Mouse (Mus musculus) hindbrain, embryonic 14.5 days (tissue): ENCODE results near the gene 1110008P14Rik. TPM values are rescaled to one million over a fixed set of nuclear protein-coding genes. Genes with fewer than 3 reads are reported as not detected.

Experiments used
- ATAC-seq: fragments of 200-750 bp; cut with Nextera tagmentation; 2 replicates; pipeline ENCODE4 v1.8.0; 2017; ENCODE audit warnings: moderate number of reproducible peaks, mild to moderate bottlenecking, moderate TSS enrichment, moderate library complexity; ENCODE audit not compliant: low FRiP score
- DNase-seq: peaks from one replicate; pipeline ENCODE4 v3.0.0-alpha.2; 2015; ENCODE audit warnings: low spot score
- H3K27ac ChIP-seq: fragments of 300-500 bp; sonication (generic); 2 replicates; pipeline ENCODE4 v1.5.1; 2014; ENCODE audit warnings: mild to moderate bottlenecking, moderate library complexity
- H3K27me3 ChIP-seq: fragments of 300-500 bp; sonication (generic); 2 replicates; pipeline ENCODE4 v1.6.1; 2014; ENCODE audit warnings: mild to moderate bottlenecking, low read length, mixed read lengths; ENCODE audit not compliant: control insufficient read depth, insufficient read depth
- H3K36me3 ChIP-seq: fragments of 300-500 bp; sonication (generic); replicated peaks from 2 replicates; pipeline ENCODE4 v1.6.1; 2014; ENCODE audit not compliant: control insufficient read depth, insufficient read depth
- H3K4me1 ChIP-seq: fragments of 300-500 bp; sonication (generic); replicated peaks from 2 replicates; pipeline ENCODE4 v1.6.1; 2014; ENCODE audit warnings: antibody characterized with exemption, low read length, mixed read lengths; ENCODE audit not compliant: control insufficient read depth, insufficient read depth
- H3K4me2 ChIP-seq: fragments of 300-500 bp; sonication (generic); replicated peaks from 2 replicates; pipeline ENCODE4 v1.6.1; 2014; ENCODE audit warnings: mild to moderate bottlenecking, moderate library complexity
- H3K4me3 ChIP-seq: fragments of 300-500 bp; sonication (generic); replicated peaks from 2 replicates; pipeline ENCODE4 v1.5.1; 2014; ENCODE audit warnings: mild to moderate bottlenecking, low read length
- H3K9ac ChIP-seq: fragments of 300-500 bp; sonication (generic); 2 replicates; pipeline ENCODE4 v1.6.1; 2014
- H3K9me3 ChIP-seq: fragments of 300-500 bp; sonication (generic); 2 replicates; pipeline ENCODE4 v1.6.1; 2016; ENCODE audit warnings: low read length; ENCODE audit not compliant: control insufficient read depth
- WGBS: fragments of 180-500 bp; shearing (Covaris S2); extraction: QIAGEN DNeasy Blood & Tissue Kit; methylation state at CpG from one replicate; pipeline ENCODE4 v1.1.7; 2014; 5-methylcytosine and 5-hydroxymethylcytosine counted together
- polyA plus RNA-seq: library from polyadenylated mRNA; unstranded; fragments of >200 nt; fragmentation: Nextera tagmentation; extraction: Ambion mirVana; gene quantifications from 2 replicates; pipeline ENCODE4 v1.2.1, GENCODE M21; 2014

1110008P14Rik gene
- 170 and 175 TPM in 2 replicates for polyA plus RNA-seq

DNA sequence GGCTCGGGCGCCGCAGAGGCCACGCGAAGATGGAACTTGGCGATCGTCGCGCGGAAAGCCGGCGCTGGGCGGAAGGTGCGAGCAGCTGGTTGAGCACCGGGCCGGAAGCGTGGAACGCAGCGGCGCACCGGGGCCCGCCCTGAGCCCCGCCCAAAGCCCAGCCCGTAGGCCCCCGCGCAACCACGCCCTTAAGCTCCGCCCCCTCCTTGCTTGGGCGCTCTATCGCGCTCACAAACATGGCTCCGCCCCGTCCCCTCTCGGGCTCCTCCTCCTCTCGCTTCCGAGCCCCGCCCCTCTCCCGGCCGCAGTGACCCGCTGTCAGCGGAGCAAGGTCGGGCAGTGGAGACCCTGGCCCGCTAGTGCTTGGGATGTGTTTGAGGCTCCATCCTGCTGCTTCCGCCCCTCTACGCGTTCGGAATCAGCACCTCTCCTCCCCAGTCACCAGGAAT, at the start of gene 1110008P14Rik:
Gene 1110008P14Rik, minus strand, starts transcription at position 164 of the 449 bp plus-strand sequence.
- Histone ChIP-seq H3K4me2 (peak within 1 kb of the TSS; percentile 99), H3K27ac (peak within 1 kb of the TSS; percentile 58; the same call in 1 of the 2 replicates), H3K27me3 (no peaks in the 10 kb centered on the region), H3K9ac (peak within 1 kb of the TSS; percentile 66), H3K36me3 (peaks cover 27% of the 10 kb centered on the region), H3K9me3 (no peaks in the 10 kb centered on the region), H3K4me3 (peak within 1 kb of the TSS; percentile 71), H3K4me1 (peaks cover 7% of the 10 kb centered on the region)
- peak; percentile 82 for DNase-seq
- WGBS, result under 1% methylated on average over 38 of the region's 47 CpGs
- peak; percentile 91 for ATAC-seq

DNA sequence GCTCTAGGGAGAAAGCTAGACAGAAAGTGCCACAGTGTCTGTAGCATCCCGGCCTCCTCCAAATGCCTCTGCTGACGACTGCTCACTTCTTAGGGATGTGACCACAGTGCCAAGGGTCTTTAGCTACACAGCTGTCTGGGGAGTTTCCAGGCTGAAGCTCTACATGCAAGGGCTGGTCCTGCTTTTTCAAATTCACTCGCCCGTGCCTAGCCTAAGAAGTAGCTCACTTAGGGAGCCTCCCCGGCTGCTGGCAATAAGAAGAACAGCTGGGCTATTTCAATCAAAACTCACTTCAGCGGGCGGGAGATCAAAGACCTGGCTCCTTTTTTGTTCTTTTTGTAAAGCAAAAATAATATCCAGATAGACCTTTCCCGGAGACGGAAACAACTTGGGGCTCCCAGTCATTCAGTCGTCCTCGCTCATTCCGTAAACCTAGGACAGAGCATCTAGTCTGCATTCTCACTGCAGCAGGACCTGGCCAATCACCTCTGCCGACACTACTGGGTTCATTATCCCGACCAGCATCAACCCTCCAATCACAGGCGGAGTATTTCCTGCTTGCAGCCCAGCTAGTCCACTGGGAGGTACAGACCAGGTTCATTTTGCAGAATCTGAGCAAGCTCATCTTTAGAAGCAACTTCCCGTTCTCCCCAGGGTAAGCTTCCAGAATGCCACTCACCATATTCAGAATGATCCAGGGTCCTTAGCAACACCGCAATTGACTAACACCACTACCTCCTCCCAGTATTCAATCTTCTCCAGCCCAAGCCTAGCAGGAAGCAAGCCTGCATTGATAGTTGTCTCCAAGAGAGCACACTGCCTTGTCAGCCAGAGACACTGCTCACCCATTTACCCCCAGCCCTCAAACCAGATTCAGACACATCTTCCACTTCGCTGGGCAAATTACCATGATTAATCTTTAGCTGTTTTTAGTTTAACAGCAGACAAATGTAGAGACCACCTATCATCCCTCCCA, 49.3 kb upstream of the 1110008P14Rik start:
- Histone ChIP-seq H3K4me2 (peak overlapping the region; percentile 81), H3K4me3 (peak overlapping the region; percentile 45), H3K36me3 (0 out of 2 replicates have a peak, but pooled peaks cover 3% of the 10 kb centered on the region), H3K27ac (peak overlapping the region; percentile 96), H3K9ac (peak overlapping the region; percentile 76), H3K9me3 (no peaks in the 10 kb centered on the region), H3K4me1 (peaks cover 40% of the 10 kb centered on the region), H3K27me3 (no peaks in the 10 kb centered on the region)
- DNase-seq (peak; percentile 92), ATAC-seq (peak; percentile 95)
- WGBS, result 6% methylated on average over 18 of the region's 18 CpGs

DNA sequence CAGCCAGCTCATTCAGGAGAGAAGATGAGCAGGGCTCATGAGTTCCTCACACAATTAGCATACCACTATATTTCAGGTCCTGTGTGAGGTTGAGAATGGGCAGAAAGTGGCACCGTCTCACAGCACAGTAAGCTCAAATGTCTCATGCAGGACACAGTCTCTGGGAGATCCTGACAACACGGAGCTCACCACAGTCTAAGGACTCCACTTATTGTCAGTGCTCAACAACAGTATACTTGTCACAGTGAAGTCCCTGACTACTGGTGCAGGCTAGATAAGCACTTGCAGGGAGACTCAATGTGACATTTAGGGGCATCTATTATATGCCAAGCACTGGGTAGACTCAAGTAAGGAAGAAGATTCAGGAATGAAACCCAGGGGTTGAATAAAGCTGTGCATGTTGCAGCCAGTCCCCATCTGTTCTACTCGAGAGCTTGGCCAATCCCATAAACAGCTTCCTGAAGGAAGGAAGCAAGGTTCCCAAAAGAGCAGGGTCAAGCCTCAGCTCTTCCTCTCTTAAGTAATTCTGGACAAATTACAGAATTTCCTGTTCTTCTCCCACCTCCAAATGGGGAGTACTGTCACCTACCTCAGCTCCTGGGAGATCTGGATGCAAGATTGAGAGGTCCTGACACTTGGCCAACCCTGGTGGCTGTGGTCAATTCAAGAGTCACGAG, 47.6 kb upstream of the 1110008P14Rik start:
- Histone ChIP-seq H3K27me3 (no peaks in the 10 kb centered on the region), H3K36me3 (0 out of 2 replicates have a peak, but pooled peaks cover 4% of the 10 kb centered on the region), H3K27ac (peak overlapping the region; percentile 82; the same call in 1 of the 2 replicates), H3K9ac (peak overlapping the region; percentile 76), H3K4me3 (peak overlapping the region; percentile 45), H3K4me1 (peaks cover 49% of the 10 kb centered on the region), H3K9me3 (no peaks in the 10 kb centered on the region), H3K4me2 (peak overlapping the region; percentile 81)
- DNase-seq (no peak), ATAC-seq (no peak)
- WGBS, result 74% methylated on average over 4 of the region's 4 CpGs

DNA sequence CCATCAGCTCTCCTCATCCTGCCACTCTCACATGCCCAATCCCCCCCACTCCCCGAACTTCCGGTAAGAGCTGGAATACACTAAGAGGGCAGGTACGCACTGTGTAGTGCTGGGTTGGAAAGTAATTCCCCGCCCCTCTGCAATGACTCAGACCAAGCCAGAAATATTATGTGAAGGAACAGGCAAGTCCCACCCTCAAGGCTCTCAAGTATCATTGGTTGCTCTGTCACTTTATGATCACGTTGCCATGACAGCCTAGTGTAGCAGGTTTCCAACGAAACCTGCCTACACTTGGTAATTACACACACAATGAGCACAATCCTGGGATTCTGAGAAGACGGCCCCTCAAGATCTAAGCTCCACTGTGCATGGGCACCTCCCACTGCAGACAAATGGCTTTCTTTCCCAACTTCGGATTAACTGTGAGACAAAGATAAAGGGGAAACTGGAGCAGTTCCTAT, 46.6 kb upstream of the 1110008P14Rik start:
- 42% methylated on average over 8 of the region's 8 CpGs for WGBS

DNA sequence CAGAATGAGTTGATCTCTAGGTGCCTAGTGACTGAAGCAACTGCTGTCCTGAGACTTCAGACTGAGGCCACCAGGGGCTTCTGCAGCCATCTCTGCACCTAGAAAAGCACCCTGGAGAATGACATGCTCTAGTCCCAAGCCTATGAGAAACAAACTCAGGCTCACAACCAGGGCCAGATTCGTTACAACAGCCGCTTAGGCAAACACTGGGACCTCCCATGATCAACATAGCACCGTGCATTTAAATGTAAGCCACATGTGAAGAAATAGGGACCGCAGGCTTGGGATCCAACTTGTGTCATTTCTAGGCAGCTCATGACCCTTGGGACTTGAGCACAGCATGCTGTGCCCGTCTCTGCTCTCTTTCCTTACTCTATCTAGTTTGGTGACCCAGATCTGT, 46.0 kb upstream of the 1110008P14Rik start:
- 0 out of 2 replicates have a peak, but pooled peaks cover 4% of the 10 kb centered on the region for H3K36me3 ChIP-seq
- H3K9ac ChIP-seq, result peak overlapping the region; percentile 76; the same call in 1 of the 2 replicates

More for the DNA sequence above, 46.6 kb upstream of the 1110008P14Rik start:
- Histone ChIP-seq H3K9ac (peak overlapping the region; percentile 76), H3K4me3 (peak overlapping the region; percentile 45), H3K4me1 (peaks cover 59% of the 10 kb centered on the region), H3K27me3 (no peaks in the 10 kb centered on the region), H3K27ac (peak overlapping the region; percentile 82), H3K9me3 (no peaks in the 10 kb centered on the region), H3K4me2 (peak overlapping the region; percentile 81), H3K36me3 (0 out of 2 replicates have a peak, but pooled peaks cover 4% of the 10 kb centered on the region)
- ATAC-seq (peak; percentile 51), DNase-seq (peak; percentile 55)

DNA sequence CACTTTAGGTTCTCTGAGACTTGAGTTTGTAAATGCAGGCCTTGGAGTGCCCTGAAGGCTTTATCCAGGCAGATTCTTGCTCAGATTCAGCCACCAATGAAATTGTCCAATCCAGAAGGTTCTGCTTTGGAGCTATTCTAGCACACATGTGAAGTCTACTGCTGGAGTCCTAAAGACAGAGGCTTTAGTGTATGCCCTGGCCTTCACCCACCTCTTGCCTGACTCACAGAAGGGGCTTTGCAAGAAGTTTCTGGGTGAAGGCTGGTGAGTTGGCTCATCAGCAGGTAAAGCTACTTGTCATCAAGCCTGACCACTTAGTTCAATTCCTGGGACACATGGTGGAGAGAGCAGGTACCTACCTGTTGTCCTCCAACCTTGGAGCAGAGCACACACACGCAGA, 44.4 kb upstream of the 1110008P14Rik start:
- Histone ChIP-seq H3K4me3 (no peak overlapping the region), H3K27ac (no peak overlapping the region), H3K9me3 (no peaks in the 10 kb centered on the region), H3K36me3 (peaks cover 5% of the 10 kb centered on the region), H3K9ac (no peak overlapping the region), H3K27me3 (no peaks in the 10 kb centered on the region), H3K4me2 (no peak overlapping the region), H3K4me1 (peaks cover 59% of the 10 kb centered on the region)
- DNase-seq (no peak), ATAC-seq (no peak)
- 96% methylated on average over 1 of the region's 1 CpGs for WGBS

More for the DNA sequence above, 46.0 kb upstream of the 1110008P14Rik start:
- no peaks in the 10 kb centered on the region for H3K27me3 ChIP-seq
- DNase-seq (no peak), ATAC-seq (no peak)
- no peaks in the 10 kb centered on the region for H3K9me3 ChIP-seq
- H3K4me2 ChIP-seq, result peak overlapping the region; percentile 81
- WGBS, result 83% methylated on average over 5 of the region's 5 CpGs
- peak overlapping the region; percentile 82 for H3K27ac ChIP-seq
- peak overlapping the region; percentile 45 for H3K4me3 ChIP-seq
- peaks cover 64% of the 10 kb centered on the region for H3K4me1 ChIP-seq

DNA sequence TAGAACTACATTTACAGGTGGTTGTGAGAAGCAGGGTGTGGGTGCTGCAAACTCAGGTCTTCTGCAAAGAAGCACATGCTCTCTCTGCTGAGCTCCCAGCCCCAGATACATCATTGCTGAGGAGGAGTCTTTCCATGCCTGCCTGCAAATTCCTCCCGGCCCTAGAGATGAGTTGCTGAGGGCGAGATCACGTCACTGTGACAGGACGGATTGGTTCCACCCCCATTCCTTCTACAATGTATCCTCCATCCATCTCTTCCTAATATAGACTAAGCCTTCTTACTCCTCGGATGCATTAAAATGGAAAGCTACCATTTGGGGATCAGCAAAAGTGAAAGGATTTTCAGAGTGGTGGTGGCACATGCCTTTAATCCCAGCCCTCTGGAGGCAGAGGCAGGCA, 43.8 kb upstream of the 1110008P14Rik start:
- 76% methylated on average over 5 of the region's 5 CpGs for WGBS

DNA sequence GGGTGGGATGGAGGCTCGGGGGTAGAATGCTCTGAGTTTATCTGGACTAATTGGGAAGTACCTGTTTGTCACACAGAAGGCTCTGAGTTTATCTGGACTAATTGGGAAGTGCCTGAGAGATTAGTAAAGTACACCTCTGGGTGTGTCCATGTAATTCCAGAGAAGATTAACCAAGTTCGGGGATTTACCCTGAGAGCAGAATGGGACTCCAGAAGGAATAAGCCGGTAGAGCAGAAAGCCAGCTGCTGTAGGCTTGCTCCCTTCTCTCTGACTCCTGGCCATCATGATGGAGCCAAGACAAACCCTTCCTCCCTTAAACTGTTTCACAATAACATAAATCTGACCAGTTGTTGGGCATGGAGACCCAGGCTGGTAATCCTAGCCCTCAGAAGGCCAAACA, 43.1 kb upstream of the 1110008P14Rik start:
- Histone ChIP-seq H3K9ac (peak overlapping the region; percentile 13; the same call in 1 of the 2 replicates), H3K27me3 (no peaks in the 10 kb centered on the region), H3K9me3 (no peaks in the 10 kb centered on the region), H3K4me1 (peaks cover 51% of the 10 kb centered on the region), H3K4me2 (no peak overlapping the region; the same call in 1 of the 2 replicates), H3K36me3 (peaks cover 19% of the 10 kb centered on the region), H3K4me3 (no peak overlapping the region), H3K27ac (peak overlapping the region; percentile 83; the same call in 1 of the 2 replicates)
- WGBS, result 72% methylated on average over 3 of the region's 3 CpGs
- ATAC-seq (no peak), DNase-seq (no peak)

More for the DNA sequence above, 43.8 kb upstream of the 1110008P14Rik start:
- H3K27ac ChIP-seq, result no peak overlapping the region
- peaks cover 59% of the 10 kb centered on the region for H3K4me1 ChIP-seq
- H3K9ac ChIP-seq, result no peak overlapping the region
- H3K4me3 ChIP-seq, result no peak overlapping the region
- no peak for ATAC-seq
- no peak for DNase-seq
- H3K36me3 ChIP-seq, result peaks cover 11% of the 10 kb centered on the region
- no peak overlapping the region for H3K4me2 ChIP-seq
- no peaks in the 10 kb centered on the region for H3K27me3 ChIP-seq
- no peaks in the 10 kb centered on the region for H3K9me3 ChIP-seq
